Mouse (Mus musculus) embryonic fibroblast, embryonic 13.5 days (primary cell): ENCODE measurements around the gene Ntm.

ENCODE experiments used
- CTCF ChIP-seq: IDR thresholded peaks from 2 replicates; pipeline ENCODE4 v1.5.1; 2011; ENCODE audit warnings: mild to moderate bottlenecking, control low read depth, low read length, moderate library complexity, borderline replicate concordance; ENCODE audit not compliant: insufficient read depth
- POLR2A ChIP-seq: IDR thresholded peaks from 2 replicates; pipeline ENCODE4 v1.6.1; 2011; ENCODE audit warnings: low read depth, mild to moderate bottlenecking, control low read depth, low read length, moderate library complexity

DNA sequence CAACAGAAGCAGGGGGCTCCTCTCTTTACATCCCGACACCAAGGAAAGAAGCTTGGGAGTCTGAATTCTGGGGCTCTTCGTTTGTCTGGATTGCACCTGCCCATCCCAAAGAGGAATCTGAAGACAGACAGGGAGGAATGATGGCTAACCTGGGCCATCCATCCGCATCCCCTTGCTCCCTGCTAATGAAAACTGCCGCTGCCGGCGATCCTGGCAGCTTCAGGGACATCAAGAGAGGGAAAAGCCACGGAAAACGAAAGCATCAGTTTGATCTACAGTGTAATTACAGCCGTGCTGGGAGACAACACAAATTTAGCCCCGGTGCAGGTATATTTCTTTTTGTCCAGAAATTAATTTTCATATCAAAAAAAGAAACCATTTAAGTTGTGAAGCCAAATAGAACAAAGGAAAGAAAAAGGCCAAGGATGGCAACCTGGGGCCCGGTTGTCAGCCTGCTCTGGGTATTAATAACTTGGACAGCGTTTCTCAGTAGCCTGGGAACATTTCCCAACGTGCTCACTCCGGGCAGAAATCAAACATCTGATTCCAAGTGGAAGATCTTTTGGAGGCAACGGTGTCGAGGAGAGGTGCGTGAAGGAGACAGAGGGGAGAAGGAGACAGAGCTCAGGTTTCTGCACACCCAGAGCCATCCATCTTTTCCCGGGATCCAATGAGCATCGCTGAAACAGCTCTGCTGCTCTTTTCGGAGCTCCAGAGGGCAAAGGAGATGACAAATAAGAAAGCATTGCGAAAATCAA is 368.2 kb downstream of the Ntm start:
- TF ChIP-seq CTCF (no peak), POLR2A (no peak)
